Mouse (Mus musculus) CD4-positive helper T cell, adult 2 months (primary cell): Measurements from ENCODE around the gene Sik2.

Source experiments
- DNase-seq: peaks from one replicate; pipeline ENCODE4 v3.0.0-alpha.2; 2012; ENCODE audit warnings: low read depth, missing footprints, low spot score

Gene Sik2

GRCm38 (mm10) chr9:50847133-50847532 is 161.7 kb downstream of the Sik2 start:
- DNase-seq, result no peak

GRCm38 (mm10) chr9:50845547-50845946 is 163.3 kb downstream of the Sik2 start:
- DNase-seq, result no peak

- no peak for DNase-seq
Observed at GRCm38 (mm10) chr9:50845081-50845480, 163.8 kb downstream of the Sik2 start, which contains the start of gene Ppp2r1b. TSS of gene Ppp2r1b (plus strand) at chr9:50845301.
